Mouse (Mus musculus) heart, embryonic 16.5 days (tissue): Measurements from ENCODE around the gene Gm4922. TPM values are rescaled to one million over a fixed set of nuclear protein-coding genes. Genes with fewer than 3 reads are reported as not detected.

Experiments
- ATAC-seq: fragments of 200-750 bp; cut with Nextera tagmentation; replicated peaks from 2 replicates; pipeline ENCODE4 v1.8.0; 2017; ENCODE audit warnings: moderate number of reproducible peaks; ENCODE audit not compliant: insufficient read depth, low FRiP score; ENCODE audit errors: extremely low read depth
- H3K27ac ChIP-seq: fragments of 300-500 bp; sonication (generic); 2 replicates; pipeline ENCODE4 v1.5.1; 2014; ENCODE audit warnings: mild to moderate bottlenecking, low read length, control low read depth, moderate library complexity
- H3K27me3 ChIP-seq: fragments of 300-500 bp; sonication (generic); 2 replicates; pipeline ENCODE4 v1.6.1; 2014; ENCODE audit warnings: low read length, mixed read lengths; ENCODE audit not compliant: control insufficient read depth, insufficient read depth
- H3K36me3 ChIP-seq: fragments of 300-500 bp; sonication (generic); 2 replicates; pipeline ENCODE4 v1.6.1; 2014; ENCODE audit not compliant: control insufficient read depth, insufficient read depth
- H3K4me1 ChIP-seq: fragments of 300-500 bp; sonication (generic); 2 replicates; pipeline ENCODE4 v1.6.1; 2014; ENCODE audit warnings: low read length, mixed read lengths; ENCODE audit not compliant: control insufficient read depth, insufficient read depth
- H3K4me2 ChIP-seq: fragments of 300-500 bp; sonication (generic); 2 replicates; pipeline ENCODE4 v1.6.1; 2014; ENCODE audit warnings: low read depth, mild to moderate bottlenecking, control low read depth, low read length
- H3K4me3 ChIP-seq: fragments of 300-500 bp; sonication (generic); 2 replicates; pipeline ENCODE4 v1.5.1; 2014; ENCODE audit warnings: mild to moderate bottlenecking, control low read depth, low read length
- H3K9ac ChIP-seq: fragments of 300-500 bp; sonication (generic); 2 replicates; pipeline ENCODE4 v1.6.1; 2014; ENCODE audit warnings: low read length, control low read depth
- H3K9me3 ChIP-seq: fragments of 300-500 bp; sonication (generic); replicated peaks from 2 replicates; pipeline ENCODE4 v1.6.1; 2016; ENCODE audit warnings: low read length; ENCODE audit not compliant: control insufficient read depth
- WGBS: fragments of 180-500 bp; shearing (Covaris S2); extraction: QIAGEN DNeasy Blood & Tissue Kit; methylation state at CpG from one replicate; pipeline ENCODE4 v1.1.7; 2014; 5-methylcytosine and 5-hydroxymethylcytosine counted together
- polyA plus RNA-seq: library from polyadenylated mRNA; unstranded; fragments of >200 nt; fragmentation: Nextera tagmentation; extraction: Ambion mirVana; gene quantifications from 2 replicates; pipeline ENCODE4 v1.2.1, GENCODE M21; 2015

Gene Gm4922
- polyA plus RNA-seq, 1 experiment from 2014 or later: 0.09 TPM

GRCm38 (mm10) chr10:18811751-18812150, 25.2 kb upstream of the Gm4922 start:
- Histone ChIP-seq H3K27ac (peak overlapping the region; percentile 74), H3K9me3 (no peaks in the 10 kb centered on the region), H3K27me3 (no peaks in the 10 kb centered on the region), H3K9ac (no peak overlapping the region), H3K4me3 (no peak overlapping the region), H3K4me1 (peaks cover 15% of the 10 kb centered on the region), H3K4me2 (0 out of 2 replicates have a peak overlapping the region, but pooled peaks have one; percentile 3), H3K36me3 (no peaks in the 10 kb centered on the region)
- ATAC-seq: peak; percentile 87
- WGBS: 39% methylated on average over 2 of the region's 2 CpGs

GRCm38 (mm10) chr10:18790063-18790462, 3.5 kb upstream of the Gm4922 start:
- no peak overlapping the region for H3K9ac ChIP-seq
- no peak overlapping the region for H3K27ac ChIP-seq
- no peaks in the 10 kb centered on the region for H3K36me3 ChIP-seq
- H3K27me3 ChIP-seq: no peaks in the 10 kb centered on the region
- H3K4me1 ChIP-seq: no peaks in the 10 kb centered on the region
- no peak overlapping the region for H3K4me2 ChIP-seq
- no peaks in the 10 kb centered on the region for H3K9me3 ChIP-seq
- no peak overlapping the region for H3K4me3 ChIP-seq
- WGBS: 82% methylated on average over 4 of the region's 4 CpGs
- no peak for ATAC-seq

- 65% methylated on average over 1 of the region's 1 CpGs for WGBS
Measured at GRCm38 (mm10) chr10:18788601-18789000, 2.0 kb upstream of the Gm4922 start.

GRCm38 (mm10) chr10:18777546-18777945, 9.0 kb downstream of the Gm4922 start:
- H3K4me1 ChIP-seq: peaks cover 16% of the 10 kb centered on the region
- H3K27me3 ChIP-seq: no peaks in the 10 kb centered on the region
- WGBS: 68% methylated on average over 3 of the region's 3 CpGs
- no peak overlapping the region for H3K4me2 ChIP-seq
- H3K9ac ChIP-seq: no peak overlapping the region
- no peak overlapping the region for H3K4me3 ChIP-seq
- no peaks in the 10 kb centered on the region for H3K9me3 ChIP-seq
- ATAC-seq: no peak
- no peaks in the 10 kb centered on the region for H3K36me3 ChIP-seq
- H3K27ac ChIP-seq: no peak overlapping the region

More at GRCm38 (mm10) chr10:18788601-18789000, 2.0 kb upstream of the Gm4922 start:
- no peaks in the 10 kb centered on the region for H3K4me1 ChIP-seq
- no peaks in the 10 kb centered on the region for H3K27me3 ChIP-seq
- no peaks in the 10 kb centered on the region for H3K36me3 ChIP-seq
- ATAC-seq: no peak
- no peak overlapping the region for H3K27ac ChIP-seq
- H3K4me3 ChIP-seq: no peak overlapping the region
- no peak overlapping the region for H3K9ac ChIP-seq
- H3K4me2 ChIP-seq: no peak overlapping the region
- no peaks in the 10 kb centered on the region for H3K9me3 ChIP-seq

GRCm38 (mm10) chr10:18772537-18773179, 13.9 kb downstream of the Gm4922 start:
- peak; percentile 69 for ATAC-seq

GRCm38 (mm10) chr10:18769909-18770308, 16.7 kb downstream of the Gm4922 start:
- Histone ChIP-seq H3K4me2 (no peak overlapping the region), H3K27me3 (no peaks in the 10 kb centered on the region), H3K4me3 (no peak overlapping the region), H3K9ac (no peak overlapping the region), H3K36me3 (no peaks in the 10 kb centered on the region), H3K27ac (no peak overlapping the region), H3K4me1 (peaks cover 12% of the 10 kb centered on the region), H3K9me3 (no peaks in the 10 kb centered on the region)
- WGBS: 44% methylated on average over 5 of the region's 5 CpGs
- no peak for ATAC-seq

More at GRCm38 (mm10) chr10:18772537-18773179, 13.9 kb downstream of the Gm4922 start:
- no peaks in the 10 kb centered on the region for H3K9me3 ChIP-seq
- H3K27ac ChIP-seq: peak overlapping the region; percentile 46; the same call in 1 of the 2 replicates
- peaks cover 12% of the 10 kb centered on the region for H3K4me1 ChIP-seq
- H3K4me3 ChIP-seq: no peak overlapping the region
- no peaks in the 10 kb centered on the region for H3K27me3 ChIP-seq
- no peak overlapping the region for H3K9ac ChIP-seq
- whole genome bisulfite sequencing: 51% methylated on average over 4 of the region's 4 CpGs
- no peaks in the 10 kb centered on the region for H3K36me3 ChIP-seq
- H3K4me2 ChIP-seq: no peak overlapping the region

GRCm38 (mm10) chr10:18760241-18760640, 26.4 kb downstream of the Gm4922 start:
- Histone ChIP-seq H3K9me3 (0 out of 2 replicates have a peak, but pooled peaks cover 5% of the 10 kb centered on the region), H3K4me2 (no peak overlapping the region), H3K4me3 (no peak overlapping the region), H3K36me3 (no peaks in the 10 kb centered on the region), H3K27me3 (no peaks in the 10 kb centered on the region), H3K9ac (no peak overlapping the region), H3K27ac (no peak overlapping the region), H3K4me1 (no peaks in the 10 kb centered on the region)
- ATAC-seq: no peak
- 46% methylated on average over 2 of the region's 2 CpGs for WGBS

GRCm38 (mm10) chr10:18750057-18750456, 36.5 kb downstream of the Gm4922 start:
- H3K9ac ChIP-seq: no peak overlapping the region
- no peak for ATAC-seq
- no peaks in the 10 kb centered on the region for H3K9me3 ChIP-seq
- H3K4me2 ChIP-seq: no peak overlapping the region
- H3K36me3 ChIP-seq: no peaks in the 10 kb centered on the region
- H3K27me3 ChIP-seq: no peaks in the 10 kb centered on the region
- H3K4me3 ChIP-seq: no peak overlapping the region
- H3K4me1 ChIP-seq: no peaks in the 10 kb centered on the region
- WGBS: 70% methylated on average over 4 of the region's 4 CpGs
- H3K27ac ChIP-seq: no peak overlapping the region

- ATAC-seq: peak; percentile 73
- Histone ChIP-seq H3K27me3 (no peaks in the 10 kb centered on the region; the same call in 1 of the 2 replicates), H3K27ac (no peak within 1 kb of the TSS), H3K36me3 (no peaks in the 10 kb centered on the region), H3K4me1 (peaks cover 5% of the 10 kb centered on the region; the same call in 1 of the 2 replicates), H3K9me3 (no peaks in the 10 kb centered on the region), H3K9ac (peak within 1 kb of the TSS; percentile 76), H3K4me2 (peak within 1 kb of the TSS; percentile 93), H3K4me3 (peak within 1 kb of the TSS; percentile 78)
- 3% methylated on average over 50 of the region's 50 CpGs for WGBS
Measured at GRCm38 (mm10) chr10:18743286-18744142, 43.1 kb downstream of the Gm4922 start, which contains the start of gene Arfgef3. Arfgef3 (minus strand) TSS chr10:18743949.
